Mouse (Mus musculus) adrenal gland, postnatal 4 days (tissue): Measurements from ENCODE around the gene Atg4c. TPM values are rescaled to one million over a fixed set of nuclear protein-coding genes. Genes with fewer than 3 reads are reported as not detected.

Experiments used
- DNase-seq, 2 experiments: peaks; one replicate each; pipeline ENCODE4 v3.0.0; 2021 to 2022; ENCODE audit warnings: low spot score in 2 of 2, mixed read lengths in 2 of 2
- long read RNA-seq, 2 experiments: library from polyadenylated mRNA; stranded (forward); transcript quantifications; one replicate each; pipeline ENCODE4 v2.0.0; 2021
- total RNA-seq, 2 experiments: library from RNA; stranded (reverse); gene quantifications; 2 replicates each; pipeline ENCODE4 v1.2.3; 2021

The Atg4c gene
- total RNA-seq = 10 to 100 TPM; 12.9 to 13.8 TPM
- long read RNA-seq, experiment 1, partial matches to known transcripts = 0 of 1 reads
- long read RNA-seq, experiment 1, other reads (novel, unspliced or antisense) = 0 of 1 reads
- long read RNA-seq, experiment 2, transcript Atg4c-201 (11 exons, 3,178 nt) = major isoform, 9 of 16 reads
- long read RNA-seq, experiment 2, partial matches to known transcripts = 0 of 16 reads
- long read RNA-seq, experiment 2, other reads (novel, unspliced or antisense) = 7 of 16 reads

DNA sequence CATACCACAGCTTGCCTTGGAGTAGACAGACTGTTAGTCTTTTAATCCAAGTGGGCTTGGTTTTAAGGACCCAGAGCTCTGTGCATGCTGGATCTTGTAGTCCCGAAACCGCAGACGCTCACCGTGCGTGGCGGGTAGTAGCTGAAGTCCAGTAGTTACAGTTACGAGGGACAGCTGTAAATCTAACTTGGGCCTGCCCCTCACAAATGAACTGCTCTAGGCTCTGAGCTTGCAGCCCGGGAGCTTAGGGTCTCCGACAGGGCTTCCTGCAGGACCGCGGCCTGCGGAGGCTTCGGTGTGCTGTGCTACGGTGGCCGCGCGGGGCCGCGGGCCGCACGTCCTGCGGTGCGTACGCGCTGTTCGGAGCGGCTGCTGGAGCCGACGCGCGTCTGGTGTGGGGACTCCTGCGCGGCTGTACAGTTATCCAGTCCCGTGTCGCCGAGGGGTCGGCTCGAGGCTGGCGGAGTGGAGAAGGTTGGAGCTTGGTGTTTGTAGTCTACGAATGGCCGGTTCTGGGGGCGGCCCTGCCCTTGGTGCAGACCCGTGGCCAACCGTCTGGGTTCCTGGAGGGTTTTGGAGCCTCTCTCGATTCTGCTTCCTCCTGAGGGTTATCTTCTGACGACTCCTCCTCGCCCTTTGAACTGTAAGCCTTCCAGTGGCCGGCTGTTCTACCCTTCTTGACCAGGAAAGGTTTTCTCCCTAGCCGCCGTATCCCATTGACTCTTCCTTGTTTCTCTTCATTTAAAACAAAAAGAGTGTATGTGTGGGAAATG, at the start of gene Atg4c:
TSS of gene Atg4c (plus strand) at position 125 of the 773 bp plus-strand sequence.
- peak; percentile 61 to 67 for DNase-seq

DNA sequence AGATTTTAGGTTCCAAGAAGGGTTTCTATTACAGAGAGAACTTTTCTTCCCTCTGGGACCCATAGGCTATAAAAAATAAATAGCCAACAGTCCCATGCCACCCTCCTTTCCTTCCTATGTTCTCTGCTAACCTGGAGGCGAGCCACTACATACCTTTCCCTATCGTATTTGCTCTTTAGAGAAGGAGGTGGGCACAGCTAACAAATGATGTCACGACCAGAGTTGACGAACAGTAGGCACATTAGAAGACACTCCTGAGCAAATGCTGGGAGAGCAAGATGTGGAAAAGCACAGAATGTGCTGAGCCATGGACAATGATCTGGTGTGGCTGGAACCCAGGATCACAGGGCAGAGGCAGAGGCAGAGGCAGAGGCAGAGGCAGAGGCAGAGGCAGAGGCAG, 42.3 kb upstream of the Atg4c start:
- DNase-seq = no peak

DNA sequence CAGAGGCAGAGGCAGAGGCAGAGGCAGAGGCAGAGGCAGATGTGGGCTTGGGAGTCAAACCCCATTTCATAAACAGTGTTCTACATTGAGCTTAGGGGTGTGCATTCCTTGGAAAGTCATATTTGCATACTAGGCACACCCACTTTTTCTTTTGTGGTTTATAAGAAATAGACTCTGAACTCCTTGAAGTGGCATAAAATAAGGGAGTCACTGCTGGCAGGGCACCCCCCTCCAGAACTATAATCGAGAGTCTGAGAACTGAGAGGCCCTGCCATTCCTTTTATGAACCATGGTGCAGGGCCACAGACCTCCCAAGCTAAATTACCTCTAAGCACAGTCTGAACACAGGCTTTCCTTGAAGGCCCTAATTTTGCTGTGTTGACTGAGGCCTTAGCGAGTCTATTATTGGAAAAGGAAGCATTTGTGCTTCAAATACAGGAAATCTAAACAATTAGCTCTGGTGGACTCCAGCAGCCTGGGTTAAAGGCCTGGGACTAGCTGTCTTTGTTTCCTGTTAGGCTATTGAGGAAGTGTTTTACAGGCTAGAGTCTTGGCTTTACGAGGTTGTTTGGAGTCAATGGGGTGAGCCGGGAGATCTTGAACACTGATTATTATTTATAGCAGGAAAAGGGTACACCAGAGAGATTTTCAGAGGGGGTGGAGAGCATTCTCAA, 41.7 kb upstream of the Atg4c start:
- no peak for DNase-seq

DNA sequence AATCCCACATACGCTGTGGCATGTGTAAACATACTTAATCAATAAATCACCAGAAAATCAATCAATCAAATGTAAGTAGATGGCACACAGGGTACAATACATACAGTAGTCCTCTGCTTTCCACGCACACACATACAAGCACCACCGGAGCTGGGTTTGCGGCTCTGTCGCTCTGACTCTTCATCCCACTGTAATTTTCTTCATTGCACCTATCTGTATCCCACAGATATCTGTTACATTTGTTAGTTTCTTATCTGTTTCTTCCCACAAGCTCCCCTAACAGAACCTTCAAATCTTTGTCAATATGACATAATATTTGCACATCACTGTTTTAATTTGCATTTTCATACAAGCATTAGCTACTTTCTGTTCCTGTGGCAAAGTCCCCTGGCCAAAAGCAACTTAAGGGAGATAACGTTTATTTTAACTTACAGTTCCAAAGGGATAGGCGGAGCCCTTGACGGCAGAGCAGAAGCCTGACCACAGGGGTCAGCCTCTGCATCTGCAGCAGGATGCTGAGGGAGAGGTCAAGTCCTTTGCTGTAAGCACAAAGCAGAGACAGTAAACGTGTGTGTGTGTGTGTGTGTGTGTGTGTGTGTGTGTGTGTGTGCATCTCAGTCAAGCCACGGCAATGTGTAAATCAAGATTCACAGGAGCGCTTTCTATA, 37.0 kb upstream of the Atg4c start:
- no peak for DNase-seq

DNA sequence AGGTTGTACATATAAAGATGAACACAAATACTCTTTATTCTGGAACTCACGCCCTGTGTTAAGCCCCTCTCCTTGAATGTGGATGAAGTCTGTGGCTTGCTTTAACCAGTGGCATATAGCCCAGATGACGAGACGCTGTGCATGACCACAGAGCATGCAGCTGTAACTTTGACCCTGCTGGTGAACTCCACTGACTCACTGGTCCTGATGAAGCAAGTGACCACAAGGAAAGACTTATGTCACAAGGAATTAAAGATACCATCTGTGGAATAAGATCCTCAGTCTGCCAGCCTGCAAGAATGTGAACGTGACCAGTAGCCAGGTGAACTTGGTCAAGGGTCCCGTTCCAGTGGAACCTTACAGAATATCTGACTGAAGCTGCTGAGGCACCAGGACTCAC, 35.2 kb upstream of the Atg4c start:
- no peak for DNase-seq

DNA sequence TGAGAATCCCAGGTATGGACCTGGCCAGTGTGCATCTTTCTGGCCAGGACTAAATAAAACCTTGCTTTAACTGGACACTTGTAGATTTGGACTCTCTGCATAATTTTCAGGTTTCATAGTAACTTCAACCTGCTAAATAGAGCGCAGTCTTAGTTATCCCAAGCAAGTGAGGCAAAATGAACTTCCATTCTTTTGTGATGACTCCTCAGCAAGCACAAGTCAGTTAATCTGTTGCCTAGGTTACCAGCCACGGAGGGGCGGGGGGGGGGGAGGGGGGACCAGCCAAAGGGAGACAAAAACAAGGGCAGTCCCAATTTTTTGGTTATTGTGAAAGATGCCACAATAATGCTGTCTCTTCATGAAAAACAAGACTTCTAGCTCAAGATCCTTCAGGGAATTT, 33.3 kb upstream of the Atg4c start:
- no peak for DNase-seq

DNA sequence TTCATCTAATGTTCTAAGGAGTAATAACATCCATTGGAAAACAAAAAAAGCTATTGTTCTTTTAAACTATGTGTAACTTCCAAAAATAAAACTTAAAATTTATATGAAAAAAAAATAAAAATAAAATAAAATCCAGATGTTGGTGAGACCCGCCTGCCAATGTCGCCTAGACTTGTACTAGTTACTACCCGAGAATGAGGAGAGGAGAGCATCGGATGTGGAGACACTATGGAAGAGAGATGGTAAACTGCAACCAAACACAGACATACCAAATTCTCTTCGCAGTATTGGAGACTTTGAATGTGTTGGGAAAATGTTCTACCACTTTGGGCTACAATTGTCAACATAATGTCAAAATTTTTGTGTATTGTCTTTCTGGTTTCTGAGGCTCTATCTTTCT, 32.8 kb upstream of the Atg4c start:
- DNase-seq = no peak

DNA sequence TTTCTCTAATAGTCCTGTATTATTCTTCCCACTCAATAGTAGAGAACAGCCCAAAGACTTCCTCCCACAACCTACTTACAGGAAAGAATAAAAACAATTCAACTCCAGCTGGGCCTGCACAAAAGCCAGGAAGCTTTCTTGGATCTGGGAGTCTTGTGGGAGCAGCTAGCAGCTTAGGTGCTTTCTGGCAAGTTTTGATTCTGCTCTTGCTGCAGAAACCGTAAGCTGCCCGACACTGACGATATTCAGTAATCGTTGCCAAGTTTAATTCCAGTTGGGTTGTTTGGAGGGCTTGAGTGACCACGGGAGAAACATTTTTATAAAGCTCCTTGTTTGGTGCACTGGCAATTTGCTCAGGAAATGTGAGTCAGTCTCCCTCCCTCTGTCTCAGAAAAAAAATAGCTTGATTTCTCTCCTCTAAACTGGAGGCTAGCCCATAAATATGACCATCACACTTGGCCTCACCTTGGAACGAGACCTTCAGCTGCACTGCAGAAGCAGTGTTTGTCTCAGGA, 32.2 kb upstream of the Atg4c start:
- no peak for DNase-seq

DNA sequence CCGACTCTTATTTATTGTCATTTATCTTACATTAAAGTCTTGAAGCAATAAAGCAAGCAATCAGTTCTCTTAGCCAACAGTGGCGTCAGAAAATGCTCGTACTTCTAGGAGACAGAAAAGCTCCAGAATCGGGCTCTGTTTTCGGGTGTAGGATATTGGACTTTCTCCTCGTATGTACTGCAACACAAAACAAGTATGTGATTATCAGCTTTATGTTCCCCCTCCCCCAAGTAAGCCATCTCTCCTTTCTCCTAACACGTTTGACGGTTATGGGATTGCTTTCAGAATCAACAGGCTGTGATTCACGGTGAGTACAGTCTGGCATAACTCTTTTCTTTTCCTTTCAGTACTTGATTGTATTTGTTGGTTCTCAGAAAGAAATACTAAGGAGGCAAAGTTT, 30.7 kb upstream of the Atg4c start:
- DNase-seq = no peak

DNA sequence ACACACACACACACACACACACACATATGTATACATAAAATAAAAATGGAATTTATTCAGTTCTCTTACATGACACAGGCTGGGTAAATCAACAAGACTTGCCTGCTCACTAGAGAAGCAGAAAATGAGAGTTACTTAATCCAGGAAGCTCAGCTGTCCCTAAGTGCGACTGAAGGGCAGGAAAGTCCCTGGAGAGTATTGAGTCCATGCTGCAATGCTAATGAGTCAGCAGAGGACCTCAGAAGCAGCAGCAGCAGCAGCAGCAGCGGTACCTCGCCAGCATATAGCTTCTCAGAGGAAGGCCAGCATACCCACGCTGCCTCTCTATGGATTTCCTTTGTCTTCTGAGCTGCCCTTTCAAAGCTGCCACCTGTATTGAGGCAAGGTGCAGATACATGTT, 30.2 kb upstream of the Atg4c start:
- DNase-seq = no peak

DNA sequence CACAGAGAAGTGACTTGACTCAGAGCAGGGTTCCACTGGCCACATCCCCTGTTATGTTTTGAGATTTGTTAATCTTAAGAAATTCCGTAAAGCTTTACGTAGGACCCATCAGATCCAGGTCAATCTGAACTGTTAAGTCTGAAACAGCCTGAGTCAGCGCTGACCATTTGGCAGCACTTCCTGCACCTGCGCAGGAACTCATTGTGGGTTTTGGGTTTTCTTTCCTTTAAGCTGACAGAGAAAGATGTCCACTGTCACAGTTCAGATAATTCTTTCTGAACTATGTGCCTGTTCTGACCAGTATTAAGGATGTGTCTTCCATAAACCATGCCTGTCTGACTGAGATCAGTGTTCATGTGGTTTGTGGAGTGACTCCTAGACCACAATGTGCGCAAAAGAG, 24.9 kb upstream of the Atg4c start:
- no peak for DNase-seq

DNA sequence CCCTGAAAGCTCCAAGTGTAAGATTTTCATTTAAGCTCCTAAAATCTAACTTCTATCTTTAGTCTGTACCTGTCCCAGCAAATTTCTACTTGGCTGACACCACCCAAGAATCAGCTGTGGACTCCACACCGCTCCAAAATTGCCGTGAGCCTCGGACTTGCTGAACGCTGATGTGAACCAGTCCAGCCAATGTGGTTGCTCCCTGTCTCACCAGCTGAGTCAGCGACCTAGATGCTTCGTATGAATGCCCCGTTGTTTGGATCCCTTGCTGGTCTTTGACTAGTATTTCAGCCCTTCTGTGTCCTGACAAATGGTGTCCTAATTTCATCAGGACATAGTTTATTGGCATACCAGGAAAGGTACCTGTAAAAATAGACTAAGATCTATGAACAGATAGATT, 19.5 kb upstream of the Atg4c start:
- no peak for DNase-seq

DNA sequence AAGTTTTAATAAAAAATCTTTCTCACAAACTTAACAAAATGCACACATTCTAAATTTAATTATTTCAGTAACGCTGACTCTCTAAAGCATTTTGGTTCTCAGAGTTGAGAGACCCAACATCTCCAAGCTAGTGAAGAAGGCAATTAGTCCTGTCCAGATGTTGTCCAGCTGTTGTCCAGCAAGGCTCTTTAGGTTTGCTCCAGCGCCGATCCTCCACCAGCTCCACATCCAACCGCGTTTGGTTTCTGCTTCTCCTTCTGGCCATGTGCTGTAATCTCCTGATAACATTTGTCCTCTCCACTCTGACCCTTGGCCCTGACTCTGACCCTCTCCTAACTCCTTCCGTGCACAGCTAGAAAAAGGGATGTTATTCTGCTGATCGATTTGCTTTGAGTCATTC, 16.9 kb upstream of the Atg4c start:
- DNase-seq = no peak

DNA sequence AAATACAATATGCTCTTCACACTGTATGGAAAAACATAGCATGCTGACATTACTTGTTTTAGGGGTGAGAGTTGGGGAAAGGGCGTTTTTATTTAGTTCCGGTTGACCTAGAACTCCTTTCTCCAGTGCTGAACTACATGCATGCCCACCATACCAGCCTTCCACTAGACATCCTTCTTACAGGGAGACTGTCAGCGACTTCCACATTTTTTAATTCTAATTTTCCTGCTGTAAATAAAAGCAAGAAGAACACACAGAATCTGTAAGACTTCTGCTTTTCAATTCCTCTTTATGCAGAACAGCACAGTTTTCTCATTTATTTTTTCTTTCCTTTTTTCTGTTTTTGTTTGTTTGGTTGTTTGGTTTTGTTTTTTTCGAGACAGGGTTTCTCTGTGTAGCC, 16.5 kb upstream of the Atg4c start:
- DNase-seq = no peak

DNA sequence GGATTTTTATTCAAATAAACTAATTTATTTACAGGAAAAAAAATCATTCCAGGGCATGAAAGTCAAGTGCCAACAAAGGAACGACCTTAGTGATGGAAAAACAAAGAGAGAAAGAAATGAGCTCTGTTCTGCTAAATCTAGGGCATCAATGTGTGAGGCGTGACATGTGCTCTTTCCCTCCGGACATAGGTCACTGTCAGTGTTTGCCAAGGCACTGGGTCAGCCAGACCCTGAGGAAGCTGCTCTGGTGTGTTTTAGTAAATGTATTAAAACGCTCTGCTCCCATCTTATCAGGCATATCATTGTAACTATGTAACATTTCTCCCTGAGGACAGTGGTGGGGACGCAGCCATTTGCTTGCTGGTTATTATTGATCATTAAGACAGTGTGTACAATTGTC, 14.9 kb upstream of the Atg4c start:
- DNase-seq = no peak

DNA sequence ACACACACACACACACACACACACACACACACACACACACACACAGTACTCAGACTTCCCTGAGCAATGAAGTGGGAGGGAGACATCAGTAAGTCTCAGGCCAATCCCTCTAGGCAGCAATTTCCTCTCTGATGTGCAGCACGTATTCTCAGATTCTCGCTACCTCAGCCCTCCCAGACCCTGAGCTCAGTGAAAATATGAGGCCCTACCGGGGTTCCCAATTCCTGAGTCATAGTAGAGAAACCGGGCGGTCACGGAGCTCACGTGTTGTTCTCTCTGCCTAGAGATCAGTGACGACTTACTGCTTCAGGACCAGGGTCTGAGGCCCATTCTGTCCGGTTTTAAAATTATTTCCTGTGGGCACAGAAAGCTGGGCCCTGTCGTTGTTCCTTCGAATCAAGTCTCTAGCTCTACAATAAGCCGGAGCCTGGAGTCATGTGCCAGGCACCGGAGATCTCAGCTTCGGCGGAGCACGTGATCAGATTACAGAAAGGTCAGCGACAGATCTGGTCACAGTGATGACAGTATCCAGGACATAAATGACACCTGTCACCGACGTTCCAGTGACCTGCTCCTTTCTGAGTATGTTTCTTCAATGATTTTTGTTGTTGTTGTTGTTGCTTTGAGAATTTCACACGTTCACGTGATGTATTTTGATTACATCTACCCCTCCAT, 14.2 kb upstream of the Atg4c start:
- DNase-seq = no peak

DNA sequence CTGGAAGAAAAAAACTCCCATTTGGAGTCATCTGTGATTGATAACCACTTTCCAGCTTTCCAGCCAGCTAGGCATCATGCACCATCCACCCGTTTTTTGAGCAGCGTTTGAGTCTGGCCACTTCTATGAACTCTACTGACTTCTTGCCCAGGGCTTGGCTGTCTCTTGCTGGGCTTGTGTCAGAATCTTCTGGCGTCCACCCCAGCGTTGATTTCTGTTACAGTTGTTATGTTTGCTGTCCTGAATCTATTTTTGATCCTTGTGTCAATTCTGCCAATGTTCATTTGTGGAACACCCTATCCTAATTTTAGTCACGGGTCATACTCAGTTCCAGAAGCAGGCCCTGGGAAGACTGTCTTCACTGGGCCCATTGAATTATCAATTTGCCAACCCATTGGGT, 12.8 kb upstream of the Atg4c start:
- no peak for DNase-seq

DNA sequence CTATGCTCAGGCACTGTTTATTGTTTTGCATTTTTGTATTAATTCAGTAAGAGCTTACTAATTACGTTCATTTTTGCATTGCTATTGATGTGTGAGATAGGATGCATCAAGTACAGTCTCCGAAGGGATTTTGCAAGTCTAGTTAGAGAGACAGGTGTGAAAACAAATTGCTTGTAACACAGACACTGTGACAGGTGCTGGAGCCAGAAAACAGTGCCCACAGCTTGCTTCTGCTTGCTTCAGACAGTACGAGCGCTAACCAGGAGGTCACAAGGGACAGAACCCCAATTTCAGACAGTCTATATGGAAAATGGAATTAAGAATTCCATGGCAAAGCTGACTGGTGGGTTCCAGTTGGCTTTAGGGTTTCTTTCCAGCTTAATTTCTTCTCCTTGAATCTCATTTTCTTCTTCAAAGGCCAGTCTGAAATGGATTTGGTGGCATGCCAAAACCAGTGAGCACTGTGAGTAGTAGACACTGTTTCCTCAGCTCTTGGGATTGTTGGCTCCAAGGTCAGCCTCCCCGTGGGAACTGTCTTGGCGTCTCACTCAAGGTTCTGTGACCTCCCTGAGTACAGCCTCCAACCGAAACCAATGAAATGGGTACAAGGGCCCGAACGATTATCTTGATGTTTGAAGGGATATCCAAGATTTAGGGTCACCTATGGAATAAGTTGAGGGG, 11.9 kb upstream of the Atg4c start:
- no peak for DNase-seq

DNA sequence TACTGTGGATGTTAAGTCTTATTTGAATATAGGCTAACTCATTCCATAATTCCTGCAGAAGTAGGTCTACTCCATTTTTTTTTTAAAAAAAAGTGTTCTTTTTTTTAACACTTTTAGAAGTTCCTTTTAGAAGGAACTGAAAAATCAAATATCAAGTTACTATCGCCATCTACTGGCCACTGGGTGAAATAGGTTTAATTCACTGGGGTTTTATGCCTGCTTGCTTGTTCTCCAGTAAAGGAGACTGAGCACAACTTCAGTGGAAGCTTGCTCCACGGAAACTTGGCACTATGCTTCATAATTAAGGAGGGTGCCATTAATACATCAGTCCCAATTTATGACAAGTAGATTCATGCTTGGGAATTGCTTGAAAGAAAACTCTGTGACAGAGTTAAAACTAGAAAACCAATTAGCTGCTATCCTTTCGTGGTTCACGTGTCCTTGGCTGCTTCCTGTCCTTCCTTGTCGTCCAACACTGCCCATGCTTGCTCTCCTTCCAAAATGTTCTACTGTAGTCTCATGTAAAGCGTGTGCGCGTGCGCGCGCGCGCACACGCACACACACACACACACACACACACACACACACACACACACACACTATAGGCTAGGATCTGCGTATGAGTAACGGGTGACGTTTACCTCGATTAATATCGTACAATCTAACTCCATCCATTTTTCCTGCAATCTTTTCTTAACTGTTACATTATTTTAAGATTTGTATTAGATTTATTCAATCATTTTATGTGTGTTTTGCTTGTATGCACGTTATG, 10.9 kb upstream of the Atg4c start:
- DNase-seq = no peak

DNA sequence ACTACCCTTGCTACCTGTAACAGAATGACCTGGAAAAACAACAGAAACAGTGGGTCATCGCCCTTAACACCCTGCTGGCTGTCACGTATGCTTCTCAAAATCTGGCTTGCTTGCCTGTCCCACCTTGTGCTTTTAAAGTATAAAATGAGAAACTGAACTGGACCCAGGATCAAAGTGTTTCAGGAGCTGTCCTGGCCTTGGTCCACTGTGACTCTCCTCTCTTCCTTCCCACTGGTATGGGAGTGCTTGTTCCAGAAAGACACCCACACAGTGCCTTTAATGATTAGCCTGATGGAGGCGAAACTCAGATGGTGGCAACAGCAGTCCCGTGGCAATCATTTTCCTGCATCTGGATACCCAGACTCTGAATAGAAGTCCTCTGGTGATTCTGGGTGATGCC, 9.1 kb upstream of the Atg4c start:
- DNase-seq = no peak
